Mouse (Mus musculus) cerebellum, adult 2 months (tissue): ENCODE measurements around the gene Tlr12.

Experiments used
- CTCF ChIP-seq: fragments of 200-500 bp; IDR thresholded peaks from 2 replicates; pipeline ENCODE4 v1.5.1; 2011; ENCODE audit warnings: low read depth, mild to moderate bottlenecking, control low read depth, low read length, moderate library complexity, borderline replicate concordance; ENCODE audit not compliant: insufficient read depth
- POLR2A ChIP-seq: fragments of 200-500 bp; IDR thresholded peaks from 2 replicates; pipeline ENCODE4 v1.6.1; 2011; ENCODE audit warnings: low read length, control low read depth, borderline replicate concordance; ENCODE audit not compliant: insufficient read depth

DNA sequence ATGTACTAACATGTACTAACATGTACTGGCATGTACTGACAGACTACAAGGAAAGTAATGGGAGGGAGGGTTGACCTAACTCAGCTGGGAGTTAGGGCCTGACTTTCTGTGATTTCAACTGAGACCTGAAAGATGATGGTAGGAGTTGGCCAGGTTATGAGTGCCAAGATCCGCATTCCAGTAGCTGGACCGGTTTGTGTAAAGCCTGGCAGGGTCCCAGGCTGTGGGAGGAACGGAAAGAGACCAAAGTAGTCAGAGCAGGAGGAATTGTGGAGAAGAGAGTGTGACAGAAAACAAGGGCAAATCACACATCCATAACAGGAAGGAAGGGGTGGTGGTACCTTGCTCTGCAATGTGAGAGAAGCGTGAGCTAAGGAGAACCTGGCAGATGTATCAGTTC lies 42.6 kb downstream of the Tlr12 start:
- TF ChIP-seq CTCF (no peak), POLR2A (no peak)
